Mouse (Mus musculus) stomach, postnatal 0 days (tissue): Measurements from ENCODE around the gene Lrmda.

Experiments
- CTCF ChIP-seq: IDR thresholded peaks from 2 replicates; pipeline ENCODE4 v1.5.1; 2016; ENCODE audit warnings: antibody characterized with exemption, low read depth, mild to moderate bottlenecking, moderate library complexity
- EP300 ChIP-seq: optimal IDR thresholded peaks from 2 replicates; pipeline ENCODE3; 2016; ENCODE audit warnings: antibody characterized with exemption

DNA sequence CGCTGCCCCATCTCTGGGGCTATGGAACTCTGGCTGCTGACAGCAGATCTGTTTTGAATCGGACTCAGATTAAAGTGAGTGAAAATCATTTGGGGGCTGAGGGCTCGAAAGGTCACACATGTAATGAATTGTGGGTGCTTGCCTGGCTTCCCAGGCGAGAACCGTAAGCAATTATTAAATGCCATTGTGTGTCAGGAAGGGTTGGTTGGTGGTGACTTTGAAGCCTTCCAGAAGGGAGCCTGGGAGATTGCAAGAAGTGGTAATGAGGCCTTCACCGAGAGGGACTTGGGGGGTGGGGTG lies 29.3 kb downstream of the Lrmda start:
- TF ChIP-seq CTCF (no peak), EP300 (no peak)
